Mouse (Mus musculus): ENCODE measurements around the gene Olfr108. TPM values are rescaled to one million over a fixed set of nuclear protein-coding genes. Genes with fewer than 3 reads are reported as not detected.

Olfr108 gene
- polyA plus RNA-seq (2021; fragmentation: Nextera tagmentation), result not detected in 2 replicates
- long read RNA-seq, experiment 1, result 0 reads
- long read RNA-seq, experiment 2, result 0 reads

DNA sequence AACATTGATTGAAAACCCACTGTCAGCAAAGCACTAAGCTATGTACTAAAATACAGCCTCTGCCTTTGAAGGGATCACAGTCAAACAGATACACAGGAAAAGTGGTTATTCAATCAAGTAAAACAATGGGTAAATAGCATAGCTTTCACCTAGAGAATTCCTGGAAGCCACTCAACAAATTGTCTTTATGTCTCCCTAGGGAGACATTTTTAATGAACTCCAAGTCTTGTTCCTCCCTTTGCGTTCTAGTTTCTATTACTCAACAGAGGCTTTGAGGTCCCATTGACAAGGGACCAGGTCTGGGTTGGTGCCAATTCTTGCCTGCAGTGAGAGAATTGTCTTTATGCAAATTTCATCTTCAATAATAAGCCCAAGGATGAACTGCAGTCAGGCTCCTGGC, at the start of gene Olfr108:
Gene Olfr108, plus strand, starts transcription at position 301 of the 400 bp plus-strand sequence.

DNA sequence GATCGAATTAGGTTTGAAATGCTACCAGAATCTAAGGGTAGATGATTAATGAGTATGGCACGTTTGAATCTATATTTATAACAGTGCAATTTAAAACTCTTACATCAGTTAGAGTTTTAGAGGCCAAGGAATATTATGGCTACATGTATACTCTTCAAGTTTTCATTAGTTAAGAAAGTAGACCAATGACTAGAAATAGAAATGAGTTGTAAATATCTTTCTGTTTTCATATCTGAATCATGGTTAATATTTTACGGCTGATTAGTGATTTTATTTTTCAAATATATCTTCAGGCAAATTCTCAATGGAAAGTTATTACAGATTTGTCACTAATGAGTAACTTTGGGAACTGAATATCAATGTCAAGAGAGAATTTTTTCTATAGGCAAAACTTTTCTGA, 46.4 kb upstream of the Olfr108 start, which contains the start of gene Olfr107:
Gene Olfr107, plus strand, starts transcription at position 301 of the 400 bp plus-strand sequence.

DNA sequence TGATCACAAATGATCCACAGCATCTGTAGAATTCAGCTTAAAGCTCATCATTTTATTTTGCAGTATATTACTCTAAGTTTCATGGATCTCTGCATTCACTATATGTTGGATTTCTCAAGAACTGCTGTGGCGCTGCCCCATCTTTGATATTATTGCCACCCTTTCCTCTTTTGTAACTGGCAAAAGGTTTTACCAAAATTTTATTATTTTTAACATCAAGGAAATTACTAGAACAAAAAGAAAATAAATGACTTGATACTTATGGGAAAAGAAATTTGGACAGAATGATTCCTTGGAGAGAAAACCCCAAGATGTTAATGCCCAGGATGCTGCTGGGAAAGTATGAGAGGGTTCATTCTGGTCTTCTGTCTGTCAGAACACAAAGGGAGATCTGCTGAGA, 13.3 kb downstream of the Olfr108 start, which contains the start of gene Olfr109:
Gene Olfr109, plus strand, starts transcription at position 301 of the 400 bp plus-strand sequence.

DNA sequence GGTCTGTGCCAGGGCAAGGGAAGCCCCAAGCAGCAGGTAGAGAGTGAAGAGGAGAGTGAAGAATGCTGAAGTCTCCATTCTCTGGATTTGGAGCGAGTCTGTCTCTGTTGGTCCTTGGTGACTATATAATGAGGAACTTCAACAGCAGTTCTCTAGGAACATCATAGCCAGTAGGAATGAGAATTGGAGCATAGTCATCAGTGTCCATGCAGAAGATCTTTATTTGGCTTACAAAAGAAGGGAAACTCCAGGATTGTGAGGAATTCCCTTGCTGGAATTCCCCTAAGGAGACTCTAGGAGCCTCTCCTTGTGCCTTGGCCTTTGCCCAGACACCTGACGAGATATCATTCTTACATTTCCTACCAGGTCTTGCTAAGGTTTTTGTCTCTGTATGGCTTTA, 38.2 kb downstream of the Olfr108 start, which contains the start of gene H2-M2:
Gene H2-M2, minus strand, starts transcription at position 101 of the 400 bp plus-strand sequence.

DNA sequence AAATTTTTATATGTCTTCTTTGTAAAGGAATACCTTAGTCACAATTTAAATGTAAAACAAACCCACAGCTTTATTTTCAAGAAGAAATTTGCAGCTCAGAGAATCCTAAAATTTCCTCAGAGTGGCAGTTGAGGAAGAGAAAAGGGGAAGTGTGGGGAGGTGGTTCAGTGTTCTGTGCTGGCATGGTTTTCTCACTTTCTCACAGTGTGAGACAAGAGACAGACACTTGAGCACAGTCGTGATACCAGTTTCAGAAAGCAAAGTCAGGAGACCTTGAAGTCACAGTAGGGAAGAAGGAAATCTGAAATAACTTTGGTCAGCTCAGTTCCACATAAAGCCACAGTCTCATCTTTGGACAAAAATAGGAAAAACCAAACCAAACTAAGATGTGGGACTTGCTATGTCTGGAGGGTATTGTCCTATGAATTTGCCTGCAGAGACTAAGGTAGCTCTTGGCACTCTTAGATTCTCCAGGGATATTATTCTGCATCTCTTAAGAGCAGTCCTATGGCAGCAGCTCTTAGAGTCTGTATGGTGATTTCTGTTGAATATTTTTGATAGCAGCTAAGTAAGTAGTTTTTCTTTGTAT, 46.7 kb downstream of the Olfr108 start, which contains the start of gene Olfr110:
Gene Olfr110, plus strand, starts transcription at position 539 of the 589 bp plus-strand sequence.

Other genes starting within 250 kb of the Olfr108 start
- gene Olfr94, start 244.5 kb upstream of the Olfr108 start, polyA plus RNA-seq (2021; fragmentation: Nextera tagmentation), result not detected in 2 replicates
- not detected in 2 replicates for gene Olfr95, start 232.4 kb upstream of the Olfr108 start, polyA plus RNA-seq (2021; fragmentation: Nextera tagmentation)
- not detected in 2 replicates for gene Olfr96, start 225.3 kb upstream of the Olfr108 start, polyA plus RNA-seq (2021; fragmentation: Nextera tagmentation)
- not detected in 2 replicates for gene Olfr97, start 208.2 kb upstream of the Olfr108 start, polyA plus RNA-seq (2021; fragmentation: Nextera tagmentation)
- gene Olfr98, start 181.7 kb upstream of the Olfr108 start, polyA plus RNA-seq (2021; fragmentation: Nextera tagmentation), result not detected in 2 replicates
- gene H2-M3, start 175.3 kb upstream of the Olfr108 start, polyA plus RNA-seq (2021; fragmentation: Nextera tagmentation), result 3.3 and 3.5 TPM in 2 replicates
- gene Olfr99, start 162.0 kb upstream of the Olfr108 start, polyA plus RNA-seq (2021; fragmentation: Nextera tagmentation), result not detected in 2 replicates
- not detected in 2 replicates for gene Olfr101, start 141.2 kb upstream of the Olfr108 start, polyA plus RNA-seq (2021; fragmentation: Nextera tagmentation)
- not detected in 2 replicates for gene Olfr102, start 128.4 kb upstream of the Olfr108 start, polyA plus RNA-seq (2021; fragmentation: Nextera tagmentation)
- not detected in 2 replicates for gene Olfr103, start 105.8 kb upstream of the Olfr108 start, polyA plus RNA-seq (2021; fragmentation: Nextera tagmentation)
- not detected in 2 replicates for gene Olfr104-ps, start 85.9 kb upstream of the Olfr108 start, polyA plus RNA-seq (2021; fragmentation: Nextera tagmentation)
- not detected in 2 replicates for gene Olfr105-ps, start 66.4 kb upstream of the Olfr108 start, polyA plus RNA-seq (2021; fragmentation: Nextera tagmentation)
- gene Olfr106-ps, start 55.1 kb upstream of the Olfr108 start, polyA plus RNA-seq (2021; fragmentation: Nextera tagmentation), result not detected in 2 replicates
- not detected in 2 replicates for gene Olfr107, start 46.3 kb upstream of the Olfr108 start, polyA plus RNA-seq (2021; fragmentation: Nextera tagmentation)
- gene Olfr109, start 13.4 kb downstream of the Olfr108 start, polyA plus RNA-seq (2021; fragmentation: Nextera tagmentation), result not detected in 2 replicates
- gene H2-M2, start 38.1 kb downstream of the Olfr108 start, polyA plus RNA-seq (2021; fragmentation: Nextera tagmentation), result not detected in 2 replicates
- gene Olfr110, start 47.0 kb downstream of the Olfr108 start, polyA plus RNA-seq (2021; fragmentation: Nextera tagmentation), result not detected in 2 replicates
- gene Olfr111, start 62.5 kb downstream of the Olfr108 start, polyA plus RNA-seq (2021; fragmentation: Nextera tagmentation), result not detected in 2 replicates
- gene Olfr112, start 124.0 kb downstream of the Olfr108 start, polyA plus RNA-seq (2021; fragmentation: Nextera tagmentation), result not detected in 2 replicates
- not detected in 2 replicates for gene Olfr113, start 132.2 kb downstream of the Olfr108 start, polyA plus RNA-seq (2021; fragmentation: Nextera tagmentation)
- gene Olfr114, start 147.3 kb downstream of the Olfr108 start, polyA plus RNA-seq (2021; fragmentation: Nextera tagmentation), result not detected in 2 replicates
- not detected in 2 replicates for gene Olfr115, start 181.6 kb downstream of the Olfr108 start, polyA plus RNA-seq (2021; fragmentation: Nextera tagmentation)
- not detected in 2 replicates for gene Olfr116, start 181.7 kb downstream of the Olfr108 start, polyA plus RNA-seq (2021; fragmentation: Nextera tagmentation)
- not detected in 2 replicates for gene Olfr117, start 218.3 kb downstream of the Olfr108 start, polyA plus RNA-seq (2021; fragmentation: Nextera tagmentation)
- not detected in 2 replicates for gene Olfr118, start 221.5 kb downstream of the Olfr108 start, polyA plus RNA-seq (2021; fragmentation: Nextera tagmentation)